Mouse (Mus musculus): ENCODE measurements around the gene Rcn3.

GRCm38 (mm10) chr7:45076501-45076900 lies 15.5 kb downstream of the Rcn3 start:
- TF ChIP-seq POLR2A (IDR thresholded peaks at IDR 0.05; ENCODE audit: borderline replicate concordance, control insufficient read depth, low read depth, low read length) (no peak), CTCF (IDR thresholded peaks at IDR 0.05; ENCODE audit: control insufficient read depth, insufficient read depth, low read length) (no peak)
